Mouse (Mus musculus) olfactory bulb, adult 2 months (tissue): Measurements from ENCODE around the gene Fbxo22. TPM values are rescaled to one million over a fixed set of nuclear protein-coding genes. Genes with fewer than 3 reads are reported as not detected.
A peak's percentile ranks its signal among the peaks of the same experiment; 100 is the strongest.

Experiments
- H3K27ac ChIP-seq: fragments of 200-500 bp; 2 replicates; pipeline ENCODE4 v1.5.1; 2012; ENCODE audit warnings: low read depth, low read length; ENCODE audit not compliant: insufficient read depth
- H3K4me1 ChIP-seq: fragments of 200-500 bp; 2 replicates; pipeline ENCODE4 v1.6.1; 2012; ENCODE audit warnings: low read length; ENCODE audit not compliant: control insufficient read depth, insufficient read depth
- H3K4me3 ChIP-seq: fragments of 200-500 bp; 2 replicates; pipeline ENCODE4 v1.5.1; 2012; ENCODE audit warnings: mild to moderate bottlenecking, low read depth, low read length, moderate library complexity; ENCODE audit not compliant: insufficient read depth
- CTCF ChIP-seq: fragments of 200-500 bp; IDR thresholded peaks from 2 replicates; pipeline ENCODE4 v1.5.1; 2012; ENCODE audit warnings: low read depth, mild to moderate bottlenecking, low read length, moderate library complexity; ENCODE audit not compliant: insufficient read depth
- POLR2A ChIP-seq: fragments of 200-500 bp; IDR thresholded peaks from 2 replicates; pipeline ENCODE4 v1.6.1; 2012; ENCODE audit warnings: mild to moderate bottlenecking, low read depth, low read length, moderate library complexity; ENCODE audit not compliant: insufficient read depth
- WGBS: fragments of 180-500 bp; shearing (Covaris S2); methylation state at CpG from one replicate; pipeline ENCODE4 v1.1.7; 2018; 5-methylcytosine and 5-hydroxymethylcytosine counted together
- polyA plus RNA-seq: library from polyadenylated mRNA; stranded (reverse); fragments of >200 nt; gene quantifications from 2 replicates; pipeline ENCODE4 v1.2.4, GENCODE M21; 2012; ENCODE audit warnings: low replicate concordance; ENCODE audit not compliant: missing spikeins, insufficient read depth, insufficient read length

Gene Fbxo22
- polyA plus RNA-seq, result not detected in 2 replicates

GRCm38 (mm10) chr9:55208790-55209481 lies at the start of gene Fbxo22:
Gene Fbxo22 (plus strand): TSS chr9:55208925.
- Histone ChIP-seq H3K27ac (peak within 1 kb of the TSS; percentile 43; the same call in 1 of the 2 replicates), H3K4me1 (peaks cover 4% of the 10 kb centered on the region; the same call in 1 of the 2 replicates), H3K4me3 (peak within 1 kb of the TSS; percentile 74)
- TF ChIP-seq CTCF (0 out of 2 replicates have a peak, but pooled peaks have one; percentile 16), POLR2A (peak; percentile 81)
- under 1% methylated on average over 65 of the region's 65 CpGs for WGBS

- 78% methylated on average over 7 of the region's 7 CpGs for WGBS
- no peak for TF ChIP-seq CTCF
- TF ChIP-seq POLR2A, result no peak
Measured at GRCm38 (mm10) chr9:55170655-55171412, 37.9 kb upstream of the Fbxo22 start.

DNA sequence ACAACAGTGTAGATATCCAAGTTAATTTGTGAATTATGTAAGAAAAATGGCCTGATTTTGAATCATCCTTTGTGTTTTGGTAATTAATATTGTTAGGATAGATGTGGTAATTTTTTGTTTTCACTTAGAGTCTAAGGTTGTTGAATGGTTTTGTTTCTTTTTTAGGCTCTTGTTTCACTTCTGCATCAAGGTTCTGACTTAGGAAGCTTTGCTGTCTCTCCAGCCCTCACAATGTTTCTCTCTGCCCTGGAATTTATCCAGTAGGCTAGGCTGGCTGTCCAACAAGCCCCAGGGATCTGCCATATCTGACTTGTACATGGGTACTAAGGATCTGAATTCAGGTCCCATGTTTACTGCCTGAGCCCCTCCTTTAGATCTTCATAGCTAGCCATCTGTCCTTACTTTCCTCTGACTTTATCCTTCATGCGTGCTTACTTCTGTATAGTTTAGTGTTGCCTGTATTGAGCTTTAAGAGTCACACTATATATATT lies 36.5 kb upstream of the Fbxo22 start:
- WGBS, result 94% methylated on average over 1 of the region's 1 CpGs
- no peak for TF ChIP-seq CTCF
- no peak for TF ChIP-seq POLR2A
- H3K4me3 ChIP-seq, result no peak overlapping the region
- peaks cover 3% of the 10 kb centered on the region for H3K4me1 ChIP-seq
- H3K27ac ChIP-seq, result no peak overlapping the region

More at GRCm38 (mm10) chr9:55170655-55171412, 37.9 kb upstream of the Fbxo22 start:
- Histone ChIP-seq H3K4me1 (peaks cover 3% of the 10 kb centered on the region), H3K27ac (no peak overlapping the region), H3K4me3 (no peak overlapping the region)

GRCm38 (mm10) chr9:55174235-55174634 lies 34.5 kb upstream of the Fbxo22 start:
- WGBS, result 66% methylated on average over 2 of the region's 2 CpGs
- no peak overlapping the region for H3K4me3 ChIP-seq
- H3K4me1 ChIP-seq, result peaks cover 3% of the 10 kb centered on the region

GRCm38 (mm10) chr9:55195876-55196275 lies 12.8 kb upstream of the Fbxo22 start:
- H3K4me1 ChIP-seq, result no peaks in the 10 kb centered on the region
- 86% methylated on average over 3 of the region's 3 CpGs for WGBS
- TF ChIP-seq CTCF (no peak), POLR2A (no peak)
- no peak overlapping the region for H3K4me3 ChIP-seq
- no peak overlapping the region for H3K27ac ChIP-seq

More at GRCm38 (mm10) chr9:55174235-55174634, 34.5 kb upstream of the Fbxo22 start:
- H3K27ac ChIP-seq, result no peak overlapping the region
- TF ChIP-seq CTCF, result no peak
- no peak for TF ChIP-seq POLR2A

- no peak overlapping the region for H3K4me3 ChIP-seq
- TF ChIP-seq POLR2A (no peak), CTCF (no peak)
- 48% methylated on average over 1 of the region's 1 CpGs for whole genome bisulfite sequencing
- H3K4me1 ChIP-seq, result no peaks in the 10 kb centered on the region
- no peak overlapping the region; the same call in 1 of the 2 replicates for H3K27ac ChIP-seq
Measured at GRCm38 (mm10) chr9:55198260-55198659, 10.5 kb upstream of the Fbxo22 start.

DNA sequence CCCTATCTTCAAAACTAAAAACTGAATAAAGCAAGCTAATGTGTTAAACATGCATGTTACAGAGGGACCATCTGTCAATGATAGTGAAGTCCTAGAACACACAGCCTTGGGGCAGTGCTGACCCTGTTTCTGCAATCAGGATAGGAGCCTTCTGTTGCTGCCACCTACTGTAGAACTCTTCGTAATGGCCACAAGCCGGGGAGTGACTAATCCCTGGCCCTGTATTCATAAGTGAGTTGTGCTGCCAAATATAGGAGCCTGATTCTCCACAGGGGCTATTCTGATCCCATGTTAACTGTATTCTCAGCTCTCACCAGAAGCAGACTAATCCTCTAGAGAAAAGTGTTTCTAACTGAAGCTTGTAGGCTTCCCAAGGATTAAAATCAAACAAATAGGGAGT lies 9.4 kb upstream of the Fbxo22 start:
- Histone ChIP-seq H3K27ac (no peak overlapping the region), H3K4me1 (no peaks in the 10 kb centered on the region), H3K4me3 (no peak overlapping the region)
- 17% methylated on average over 2 of the region's 2 CpGs for WGBS
- no peak for TF ChIP-seq CTCF
- TF ChIP-seq POLR2A, result no peak

DNA sequence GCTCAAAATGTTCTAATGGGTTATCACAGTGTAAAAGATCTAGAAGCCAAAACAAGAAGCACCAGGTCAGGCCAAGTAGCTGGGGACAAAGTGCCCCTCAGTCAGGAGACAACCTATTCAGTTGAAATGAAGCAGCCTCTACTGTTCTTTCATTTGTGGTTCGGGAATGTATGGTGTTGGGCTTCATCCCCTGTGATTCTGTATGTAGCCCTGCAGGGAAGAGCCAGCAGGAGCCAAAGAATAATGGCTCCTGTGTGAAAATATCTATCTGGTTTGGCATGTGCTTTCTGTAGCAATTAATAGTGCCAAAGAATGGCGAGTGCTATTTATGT lies 301 bp upstream of the Fbxo22 start:
- peak overlapping the region; percentile 43; the same call in 1 of the 2 replicates for H3K27ac ChIP-seq
- peak overlapping the region; percentile 74 for H3K4me3 ChIP-seq
- peaks cover 4% of the 10 kb centered on the region; the same call in 1 of the 2 replicates for H3K4me1 ChIP-seq
- WGBS, result 0% methylated on average over 2 of the region's 2 CpGs
- TF ChIP-seq POLR2A (no peak), CTCF (no peak)

DNA sequence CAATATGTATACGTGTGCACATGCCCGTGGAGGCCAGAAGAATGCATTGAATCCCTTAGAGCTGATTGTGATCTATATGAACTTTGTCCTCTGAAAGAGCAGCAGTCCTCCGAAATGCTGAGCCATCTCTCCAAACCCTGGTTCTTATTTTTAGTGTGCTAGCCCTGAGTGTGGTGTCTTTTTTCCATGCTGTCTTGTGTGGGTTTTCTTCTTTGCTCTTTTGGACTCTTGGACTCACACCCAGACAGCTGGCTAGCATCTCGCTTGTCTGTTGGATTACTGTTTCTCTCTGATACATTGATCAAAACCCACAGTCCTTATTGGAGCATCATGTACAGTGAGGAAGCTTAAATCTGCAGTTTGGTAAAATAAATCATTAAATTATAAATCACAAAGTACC lies 2.9 kb downstream of the Fbxo22 start:
- no peak for TF ChIP-seq POLR2A
- TF ChIP-seq CTCF, result no peak
- Histone ChIP-seq H3K4me1 (peaks cover 4% of the 10 kb centered on the region; the same call in 1 of the 2 replicates), H3K4me3 (no peak overlapping the region), H3K27ac (no peak overlapping the region)
- 79% methylated on average over 4 of the region's 4 CpGs for WGBS
